Mouse (Mus musculus) gastrocnemius, postnatal 4 days (tissue): ENCODE measurements around the gene Gm32742. TPM values are rescaled to one million over a fixed set of nuclear protein-coding genes. Genes with fewer than 3 reads are reported as not detected.
A peak's percentile ranks its signal among the peaks of the same experiment; 100 is the strongest.
"Not testable (repeated sequence)": the region's sequence is repeated elsewhere in the genome, so short reads cannot be mapped to it uniquely, and the experiment has no call there.

Source experiments
- DNase-seq, 2 experiments: peaks; one replicate each; pipeline ENCODE4 v3.0.0; 2021 to 2022; ENCODE audit warnings: low spot score in 2 of 2, mixed read lengths in 2 of 2
- total RNA-seq, 2 experiments: library from RNA; stranded (reverse); gene quantifications; 2 replicates each; pipeline ENCODE4 v1.2.3; 2021

Gm32742 gene
- total RNA-seq, 2 experiments from 2014 or later = not detected

DNA sequence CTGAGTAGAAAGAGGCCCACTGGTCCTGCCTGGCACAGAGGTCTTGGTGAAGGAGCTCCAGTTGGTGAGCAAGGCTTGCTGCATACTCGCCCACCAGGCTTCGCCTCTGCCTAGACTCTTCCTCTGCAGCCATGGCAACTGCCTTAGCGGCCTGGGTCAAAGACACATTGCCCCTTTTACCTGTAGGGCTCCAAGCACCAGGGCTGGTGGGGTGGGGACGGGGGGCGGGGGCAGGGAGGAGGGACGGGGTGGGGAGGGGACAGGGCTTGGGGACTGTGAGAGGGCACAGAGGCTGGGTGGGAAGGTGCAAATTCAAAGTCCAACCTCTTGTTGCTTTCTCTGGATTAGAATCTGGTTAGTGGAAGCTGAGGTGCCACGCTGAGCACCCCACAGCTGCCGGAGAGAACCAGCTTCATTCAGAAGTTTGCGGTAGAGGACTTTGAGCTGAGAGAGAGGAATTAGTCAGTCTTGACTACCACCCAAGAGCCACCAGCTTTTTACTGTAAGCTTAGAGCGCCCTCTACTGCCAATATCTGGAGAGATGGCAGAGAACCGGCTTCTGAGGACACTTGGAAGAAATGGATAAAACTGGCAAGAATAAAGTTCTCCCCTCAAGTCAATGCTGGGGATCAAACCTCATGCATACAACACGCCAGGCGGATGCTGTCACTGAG is 13.1 kb downstream of the Gm32742 start:
- DNase-seq = peak; percentile 47 to 68

GRCm38 (mm10) chr9:51147294-51147693 is 18.0 kb downstream of the Gm32742 start:
- DNase-seq = no peak

- no peak for DNase-seq
Observed at GRCm38 (mm10) chr9:51146496-51146895, 18.8 kb downstream of the Gm32742 start.

DNA sequence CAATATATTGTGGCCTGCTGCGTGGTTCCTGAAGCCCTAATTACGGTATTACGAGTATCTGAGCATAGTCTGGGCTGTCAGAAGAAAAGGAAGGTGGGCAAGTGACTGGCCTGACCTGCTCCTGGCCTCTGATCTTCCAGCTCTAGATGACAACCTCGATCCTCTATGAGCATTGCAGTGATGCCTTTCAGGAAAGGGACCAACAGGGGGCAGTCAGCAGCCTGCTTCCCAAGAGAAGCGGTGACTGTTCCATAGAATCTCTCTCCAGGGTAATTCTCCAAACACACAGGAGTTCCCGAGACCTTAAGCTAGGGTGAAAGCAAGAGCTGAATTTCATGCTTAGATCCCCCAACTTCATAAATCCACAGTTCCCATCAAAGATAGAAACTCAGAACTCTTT is 21.1 kb downstream of the Gm32742 start:
- DNase-seq = no peak

DNA sequence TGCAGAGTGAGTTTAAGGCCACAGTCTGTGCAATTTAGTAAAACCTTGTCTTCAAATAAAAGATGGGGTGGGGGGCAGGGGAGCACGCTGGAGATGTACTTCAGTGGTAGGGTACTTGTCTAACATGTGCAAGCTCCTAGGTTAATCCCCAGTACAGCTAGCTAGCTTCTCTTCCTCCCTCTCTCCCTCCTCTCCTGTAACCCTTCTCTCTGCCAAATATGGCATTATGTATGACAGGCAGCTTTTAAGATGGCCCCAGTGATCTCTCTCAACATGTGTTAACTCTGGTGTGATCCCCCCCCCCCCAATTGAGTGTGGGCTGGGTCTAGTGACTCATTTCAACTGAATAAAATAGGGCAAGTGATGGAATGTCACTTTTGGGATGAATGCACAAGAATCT is 21.9 kb downstream of the Gm32742 start:
- DNase-seq = no peak

DNA sequence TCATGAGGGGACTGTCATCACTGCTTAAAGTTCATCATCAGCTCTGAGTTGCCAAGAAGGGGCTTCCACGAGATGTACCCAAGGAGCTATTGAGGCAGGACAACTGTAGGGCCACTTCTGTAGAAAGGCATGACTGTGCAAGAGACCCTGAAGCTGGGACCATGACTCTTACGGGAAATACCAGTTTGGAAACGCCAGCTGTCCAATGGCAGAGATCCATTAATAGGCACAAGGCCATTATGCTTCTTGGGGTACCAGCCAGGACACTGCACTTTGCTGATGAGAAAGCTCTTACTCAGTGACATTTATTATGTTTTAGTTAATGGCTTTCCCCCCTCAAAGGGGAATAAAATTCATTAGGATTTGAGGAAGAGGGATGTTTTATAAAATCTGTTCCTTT is 24.6 kb downstream of the Gm32742 start:
- no peak for DNase-seq

GRCm38 (mm10) chr9:51139401-51139800 is 25.9 kb downstream of the Gm32742 start:
- not testable (repeated sequence) for DNase-seq

DNA sequence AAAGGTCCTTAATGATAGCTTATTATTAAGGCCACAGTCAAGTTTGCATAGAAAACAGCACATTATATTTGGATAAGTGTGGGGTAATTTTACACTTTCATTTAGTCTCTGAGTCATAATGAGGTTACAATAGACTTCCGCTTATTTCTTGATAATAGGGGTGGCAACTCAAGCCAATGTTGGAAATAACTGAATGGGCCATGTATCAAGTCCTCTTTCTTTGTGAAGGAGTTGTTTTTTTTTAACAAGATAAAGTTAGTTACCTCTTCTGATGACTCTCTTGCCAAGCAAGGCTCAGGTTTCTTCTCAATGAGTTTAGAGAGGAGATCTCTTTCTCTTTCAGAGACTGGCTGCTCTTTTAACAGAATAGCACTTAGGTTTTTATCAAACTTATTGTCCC is 27.0 kb downstream of the Gm32742 start:
- no peak for DNase-seq

- DNase-seq = no peak
Observed at GRCm38 (mm10) chr9:51137836-51138235, 27.5 kb downstream of the Gm32742 start.

DNA sequence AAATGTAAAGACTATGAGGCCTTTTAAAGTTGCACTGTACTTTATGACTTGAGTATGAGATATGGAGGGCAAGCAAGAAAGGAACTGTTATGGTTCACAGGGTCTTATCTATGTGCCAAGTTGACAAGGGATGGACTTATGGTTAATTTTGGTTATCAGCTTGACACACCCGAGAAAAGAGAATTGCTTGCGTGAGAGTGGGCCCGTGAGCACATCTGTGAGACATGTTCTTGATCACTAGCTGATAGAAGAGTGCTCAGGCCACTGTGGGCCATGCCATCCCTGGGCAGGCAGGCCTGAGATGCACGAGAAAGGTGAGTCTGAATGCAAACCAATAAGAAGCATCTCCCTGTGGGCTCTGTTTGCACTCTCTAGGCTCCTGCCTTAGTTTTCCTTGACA is 27.9 kb downstream of the Gm32742 start:
- no peak for DNase-seq

GRCm38 (mm10) chr9:51136985-51137384 is 28.3 kb downstream of the Gm32742 start:
- DNase-seq = no peak

- DNase-seq = no peak
Observed at GRCm38 (mm10) chr9:51114767-51115166, 50.5 kb downstream of the Gm32742 start.

- no peak for DNase-seq
Observed at GRCm38 (mm10) chr9:51105751-51106150, 59.6 kb downstream of the Gm32742 start.

- peak in 1 of 2 experiments; percentile 45 for DNase-seq
Observed at GRCm38 (mm10) chr9:51103808-51104514, 61.4 kb downstream of the Gm32742 start.

GRCm38 (mm10) chr9:51102963-51103807 is 62.1 kb downstream of the Gm32742 start:
- DNase-seq = peak; percentile 24 to 53

GRCm38 (mm10) chr9:51101756-51102425 is 63.4 kb downstream of the Gm32742 start, which contains the start of gene 4833427G06Rik:
4833427G06Rik (minus strand) TSS chr9:51102078.
- DNase-seq = peak in 1 of 2 experiments; percentile 43

- DNase-seq = no peak
Observed at GRCm38 (mm10) chr9:51096306-51096705, 69.0 kb downstream of the Gm32742 start.

DNA sequence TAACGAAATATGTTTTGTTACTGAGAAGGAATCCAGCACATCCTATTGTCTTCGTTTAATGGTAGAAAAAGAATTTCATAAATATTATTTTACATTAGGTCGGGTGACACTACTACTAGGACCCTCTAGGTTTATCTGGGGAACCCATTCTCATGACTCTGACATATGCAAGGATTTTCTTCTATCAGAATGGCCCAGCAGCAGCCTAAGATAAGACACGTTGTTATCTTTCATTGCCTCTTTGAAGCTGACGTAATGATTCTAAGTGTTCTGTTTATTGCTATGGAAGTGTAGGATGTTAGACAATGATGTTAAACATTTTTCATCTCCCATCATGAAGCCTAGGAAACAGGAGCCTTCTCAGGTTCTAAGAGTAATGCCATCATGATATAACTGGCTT is 71.6 kb downstream of the Gm32742 start:
- no peak for DNase-seq

DNA sequence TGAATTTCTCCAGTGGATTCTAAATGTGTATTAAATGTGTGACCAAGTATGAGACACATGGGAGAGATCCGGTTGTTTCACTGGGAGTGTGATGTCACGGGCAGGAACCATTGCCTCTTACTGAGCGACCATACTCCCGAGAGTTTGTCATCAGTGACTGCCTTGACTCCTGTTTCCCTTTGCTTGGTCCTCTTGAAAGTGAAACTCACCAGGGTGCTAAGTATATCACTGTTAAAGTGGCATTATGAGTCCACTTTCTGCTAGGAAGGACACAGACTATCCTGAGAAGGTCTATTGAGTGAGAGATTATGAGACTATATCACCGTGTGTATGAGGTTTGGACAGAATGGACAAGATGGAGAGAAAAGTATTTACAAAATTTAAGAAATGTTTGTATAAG is 83.7 kb downstream of the Gm32742 start:
- DNase-seq = no peak
